Mouse (Mus musculus) forebrain, embryonic 12.5 days (tissue): Measurements from ENCODE around the gene Hlcs. TPM values are rescaled to one million over a fixed set of nuclear protein-coding genes. Genes with fewer than 3 reads are reported as not detected.

Experiments used
- ATAC-seq: fragments of 200-750 bp; cut with Nextera tagmentation; 2 replicates; pipeline ENCODE4 v1.8.0; 2017; ENCODE audit warnings: moderate TSS enrichment; ENCODE audit not compliant: low FRiP score
- H3K27ac ChIP-seq: fragments of 300-500 bp; sonication (generic); 2 replicates; pipeline ENCODE4 v1.5.1; 2016; ENCODE audit warnings: mild to moderate bottlenecking
- H3K27me3 ChIP-seq: fragments of 300-500 bp; sonication (generic); 2 replicates; pipeline ENCODE4 v1.6.1; 2016; ENCODE audit warnings: mild to moderate bottlenecking
- H3K36me3 ChIP-seq: fragments of 300-500 bp; sonication (generic); replicated peaks from 2 replicates; pipeline ENCODE4 v1.6.1; 2016; ENCODE audit warnings: mild to moderate bottlenecking
- H3K4me1 ChIP-seq: fragments of 300-500 bp; sonication (generic); 2 replicates; pipeline ENCODE4 v1.6.1; 2016
- H3K4me2 ChIP-seq: fragments of 300-500 bp; sonication (generic); 2 replicates; pipeline ENCODE4 v1.6.1; 2016; ENCODE audit warnings: mild to moderate bottlenecking, moderate library complexity
- H3K4me3 ChIP-seq: fragments of 300-500 bp; sonication (generic); replicated peaks from 2 replicates; pipeline ENCODE4 v1.5.1; 2016; ENCODE audit warnings: mild to moderate bottlenecking
- H3K9ac ChIP-seq: fragments of 300-500 bp; sonication (generic); 2 replicates; pipeline ENCODE4 v1.6.1; 2016; ENCODE audit warnings: mild to moderate bottlenecking
- H3K9me3 ChIP-seq: fragments of 300-500 bp; sonication (generic); 2 replicates; pipeline ENCODE4 v1.6.1; 2016
- WGBS: fragments of 180-500 bp; shearing (Covaris S2); methylation state at CpG from one replicate; pipeline ENCODE4 v1.1.7; 2016; 5-methylcytosine and 5-hydroxymethylcytosine counted together
- polyA plus RNA-seq: library from polyadenylated mRNA; unstranded; fragments of >200 nt; fragmentation: Nextera tagmentation; extraction: Ambion mirVana; gene quantifications from 2 replicates; pipeline ENCODE4 v1.2.1, GENCODE M21; 2016

Gene Hlcs
- polyA plus RNA-seq, 1 experiment from 2014 or later = 13.6 TPM

DNA sequence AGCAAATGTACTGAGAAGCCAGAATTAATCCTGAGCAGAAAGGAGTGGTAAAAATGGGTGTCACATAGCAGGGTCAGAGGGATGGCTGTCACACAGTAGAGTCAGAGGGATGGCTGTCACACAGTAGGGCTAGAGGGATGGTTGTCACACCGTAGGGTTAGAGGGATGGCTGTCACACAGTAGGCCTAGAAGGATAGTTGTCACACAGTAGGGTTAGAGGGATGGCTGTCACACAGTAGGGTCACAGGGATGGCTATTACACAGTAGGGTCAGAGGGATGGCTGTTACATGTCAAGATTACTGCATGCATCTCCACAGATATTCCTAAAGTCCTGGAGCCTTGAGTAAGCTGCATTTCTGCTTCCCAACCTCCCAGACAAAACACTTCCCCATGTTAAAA, 195.0 kb downstream of the Hlcs start:
- Histone ChIP-seq H3K4me2 (no peak overlapping the region), H3K4me1 (no peaks in the 10 kb centered on the region), H3K9ac (no peak overlapping the region), H3K9me3 (no peaks in the 10 kb centered on the region), H3K36me3 (no peaks in the 10 kb centered on the region), H3K27me3 (peaks cover 66% of the 10 kb centered on the region), H3K4me3 (no peak overlapping the region), H3K27ac (no peak overlapping the region)
- WGBS = 96% methylated on average over 1 of the region's 1 CpGs
- ATAC-seq = no peak

DNA sequence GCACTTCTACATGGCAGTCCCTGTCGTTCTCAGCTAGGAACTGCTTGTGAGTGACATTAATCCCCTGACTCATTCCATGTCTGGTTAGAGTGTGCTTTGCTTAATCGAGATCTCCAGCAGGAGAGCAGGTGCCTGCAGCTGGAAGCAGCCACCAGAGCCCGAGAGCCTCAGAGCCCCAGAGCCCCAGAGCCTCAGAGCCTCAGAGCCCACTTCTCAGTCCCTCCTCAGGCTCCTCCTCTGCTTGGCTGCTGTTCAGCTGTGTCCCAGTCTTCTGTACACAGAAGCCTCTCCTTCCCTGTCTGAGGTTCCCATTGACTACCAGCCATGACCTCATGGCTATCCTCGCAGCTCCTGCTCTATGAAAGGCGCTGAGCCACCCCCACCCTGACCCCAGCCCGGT, 196.0 kb downstream of the Hlcs start:
- ATAC-seq = no peak
- no peak overlapping the region for H3K4me2 ChIP-seq
- no peaks in the 10 kb centered on the region for H3K4me1 ChIP-seq
- no peaks in the 10 kb centered on the region for H3K9me3 ChIP-seq
- no peak overlapping the region for H3K4me3 ChIP-seq
- peaks cover 62% of the 10 kb centered on the region for H3K27me3 ChIP-seq
- H3K9ac ChIP-seq = no peak overlapping the region; the same call in 1 of the 2 replicates
- no peak overlapping the region for H3K27ac ChIP-seq
- no peaks in the 10 kb centered on the region for H3K36me3 ChIP-seq
- 59% methylated on average over 6 of the region's 6 CpGs for WGBS

DNA sequence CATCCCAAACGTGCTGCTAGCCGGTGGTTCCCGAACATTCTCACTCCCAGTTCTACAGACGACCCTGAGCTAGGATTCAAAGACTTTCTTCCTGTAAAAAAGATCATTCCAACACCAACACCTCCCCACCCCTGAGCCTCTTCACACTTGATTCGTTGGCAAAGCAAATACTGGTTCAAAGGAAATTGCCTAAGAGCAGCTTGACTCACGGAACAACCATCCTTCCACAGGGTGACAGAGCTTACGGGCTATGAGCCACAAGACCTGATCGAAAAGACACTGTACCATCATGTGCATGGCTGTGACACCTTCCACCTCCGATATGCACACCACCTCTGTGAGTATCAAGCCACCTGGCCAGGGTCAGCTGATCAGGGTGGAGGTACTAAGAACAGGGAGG, 198.7 kb downstream of the Hlcs start:
- no peaks in the 10 kb centered on the region for H3K9me3 ChIP-seq
- WGBS = 82% methylated on average over 9 of the region's 9 CpGs
- ATAC-seq = no peak
- no peak overlapping the region for H3K4me2 ChIP-seq
- no peak overlapping the region for H3K9ac ChIP-seq
- peaks cover 40% of the 10 kb centered on the region for H3K27me3 ChIP-seq
- H3K4me3 ChIP-seq = no peak overlapping the region
- no peak overlapping the region for H3K27ac ChIP-seq
- H3K36me3 ChIP-seq = no peaks in the 10 kb centered on the region
- H3K4me1 ChIP-seq = no peaks in the 10 kb centered on the region

DNA sequence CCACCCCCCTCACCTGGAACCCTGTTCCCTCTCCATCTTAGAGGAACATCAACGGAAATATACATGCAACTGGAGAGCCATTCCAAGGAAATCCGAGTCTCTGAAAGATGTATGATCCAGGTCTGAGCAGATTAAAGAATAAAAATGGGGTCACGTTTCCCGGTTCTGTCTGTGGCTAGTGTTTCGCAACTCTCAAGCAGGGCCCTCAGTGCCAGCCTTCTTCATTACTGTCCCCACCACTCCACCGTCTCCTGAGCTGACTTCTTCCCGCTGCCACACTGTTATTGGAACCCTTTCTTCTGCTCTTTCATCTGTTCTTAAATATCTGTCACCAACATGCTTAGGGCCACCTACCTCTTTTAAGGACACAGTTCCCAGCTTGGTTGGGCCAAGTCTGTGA, 200.2 kb downstream of the Hlcs start:
- no peak for ATAC-seq
- H3K27ac ChIP-seq = no peak overlapping the region
- H3K4me1 ChIP-seq = no peaks in the 10 kb centered on the region
- no peak overlapping the region for H3K9ac ChIP-seq
- 85% methylated on average over 7 of the region's 7 CpGs for WGBS
- peaks cover 36% of the 10 kb centered on the region; the same call in 1 of the 2 replicates for H3K27me3 ChIP-seq
- no peak overlapping the region for H3K4me2 ChIP-seq
- no peaks in the 10 kb centered on the region for H3K36me3 ChIP-seq
- H3K4me3 ChIP-seq = no peak overlapping the region
- no peaks in the 10 kb centered on the region for H3K9me3 ChIP-seq

DNA sequence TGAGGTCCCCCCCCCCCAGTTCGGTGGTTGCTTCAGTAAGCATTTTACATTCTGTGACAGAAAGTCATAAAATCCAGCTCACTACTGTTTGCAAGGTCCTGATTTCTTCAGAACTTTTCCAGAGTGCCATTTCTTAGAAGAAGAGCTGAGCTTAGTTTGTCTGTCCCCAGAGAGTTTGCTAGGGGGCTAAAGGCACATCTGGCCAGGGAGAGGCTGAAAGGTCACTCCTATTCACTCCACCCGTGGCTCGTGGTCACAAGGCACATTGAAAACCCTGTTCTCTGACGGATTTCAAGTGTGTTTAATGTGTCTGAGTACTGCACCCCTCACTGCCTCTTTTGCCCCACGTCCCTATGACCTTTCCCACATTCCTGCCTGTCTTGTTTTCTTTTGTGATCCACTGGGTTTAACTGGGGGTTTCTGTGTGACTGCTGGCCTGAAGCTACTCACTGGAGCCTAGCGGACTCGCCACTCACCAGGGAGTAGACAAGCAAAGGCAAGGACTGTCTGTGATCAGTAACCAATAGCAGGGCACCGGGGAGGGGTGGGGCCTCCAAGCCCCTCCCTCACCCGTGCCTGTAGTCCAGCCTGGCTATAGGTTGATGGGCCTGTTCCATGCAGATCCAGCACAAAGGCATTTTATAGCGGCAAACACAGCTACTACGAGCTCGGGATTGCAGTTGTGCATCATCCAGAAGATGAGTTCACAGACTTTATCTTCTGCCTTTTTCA, 215.5 kb downstream of the Hlcs start:
- H3K27ac ChIP-seq = no peak overlapping the region
- H3K9ac ChIP-seq = no peak overlapping the region
- H3K4me1 ChIP-seq = peaks cover 11% of the 10 kb centered on the region
- WGBS = 7% methylated on average over 12 of the region's 12 CpGs
- no peaks in the 10 kb centered on the region for H3K9me3 ChIP-seq
- ATAC-seq = peak; percentile 78
- H3K27me3 ChIP-seq = peaks cover 78% of the 10 kb centered on the region
- H3K36me3 ChIP-seq = no peaks in the 10 kb centered on the region
- no peak overlapping the region for H3K4me2 ChIP-seq
- no peak overlapping the region for H3K4me3 ChIP-seq

DNA sequence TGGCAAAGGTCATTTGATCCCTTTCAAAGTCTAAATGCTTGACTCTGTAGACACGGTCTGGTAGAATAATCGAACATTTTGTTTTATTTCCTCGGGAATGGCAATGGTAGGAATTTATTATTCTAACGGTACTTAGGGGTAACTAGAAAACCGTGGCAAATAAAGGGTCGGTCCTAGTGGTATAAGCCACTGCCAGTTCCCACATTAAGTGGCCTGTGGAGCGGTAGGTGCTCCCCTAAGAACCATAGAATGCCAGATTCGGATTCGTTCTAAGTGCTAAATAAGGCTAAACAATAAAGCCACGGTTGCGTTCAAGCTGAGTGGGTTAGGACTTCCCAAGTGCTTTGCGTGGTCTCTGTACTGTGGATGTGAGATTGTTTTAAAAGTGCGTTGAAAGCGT, 216.9 kb downstream of the Hlcs start:
- Histone ChIP-seq H3K4me2 (no peak overlapping the region), H3K27ac (no peak overlapping the region), H3K36me3 (no peaks in the 10 kb centered on the region), H3K27me3 (peaks cover 87% of the 10 kb centered on the region), H3K4me1 (peaks cover 11% of the 10 kb centered on the region), H3K9ac (no peak overlapping the region), H3K4me3 (no peak overlapping the region), H3K9me3 (no peaks in the 10 kb centered on the region)
- 2% methylated on average over 14 of the region's 14 CpGs for WGBS
- ATAC-seq = no peak

DNA sequence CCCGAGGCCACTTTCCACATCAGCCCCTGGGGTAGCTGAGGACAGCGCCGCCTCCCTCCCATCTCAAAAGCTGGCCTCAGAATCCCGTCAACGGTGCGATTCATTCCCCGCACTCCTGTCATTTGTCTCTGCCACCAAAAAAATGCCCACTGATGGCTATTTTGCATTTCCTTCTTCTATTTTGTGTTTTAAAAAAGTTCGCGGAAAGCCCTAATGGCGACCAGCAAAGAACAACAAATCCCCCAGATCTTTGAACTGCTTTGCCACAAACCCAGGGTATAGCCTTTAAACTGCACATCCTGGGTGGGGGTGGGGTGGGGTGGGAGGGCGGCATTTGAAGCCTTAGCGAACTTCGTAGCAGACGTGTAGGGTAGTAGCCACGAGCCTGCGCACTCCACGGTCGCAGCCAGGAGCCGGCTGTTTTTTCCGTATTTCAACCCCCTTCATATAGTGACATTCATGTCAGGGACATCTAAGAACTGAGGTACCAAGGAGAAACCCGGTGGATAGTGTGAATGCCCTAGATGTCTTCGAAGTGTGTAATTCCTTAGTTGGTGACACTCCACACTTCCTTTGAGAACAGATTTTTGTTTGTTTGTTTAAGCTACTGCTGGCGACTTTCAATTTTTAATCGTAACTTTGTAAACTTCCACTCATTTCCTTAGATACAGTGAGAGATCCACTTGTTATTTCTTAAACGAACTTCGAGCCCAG, 218.1 kb downstream of the Hlcs start:
- no peak overlapping the region for H3K27ac ChIP-seq
- ATAC-seq = no peak
- H3K27me3 ChIP-seq = peaks cover 91% of the 10 kb centered on the region
- 1% methylated on average over 26 of the region's 26 CpGs for WGBS
- H3K4me3 ChIP-seq = no peak overlapping the region
- no peaks in the 10 kb centered on the region for H3K36me3 ChIP-seq
- H3K4me2 ChIP-seq = no peak overlapping the region
- H3K9ac ChIP-seq = no peak overlapping the region
- H3K9me3 ChIP-seq = no peaks in the 10 kb centered on the region
- H3K4me1 ChIP-seq = peaks cover 11% of the 10 kb centered on the region

DNA sequence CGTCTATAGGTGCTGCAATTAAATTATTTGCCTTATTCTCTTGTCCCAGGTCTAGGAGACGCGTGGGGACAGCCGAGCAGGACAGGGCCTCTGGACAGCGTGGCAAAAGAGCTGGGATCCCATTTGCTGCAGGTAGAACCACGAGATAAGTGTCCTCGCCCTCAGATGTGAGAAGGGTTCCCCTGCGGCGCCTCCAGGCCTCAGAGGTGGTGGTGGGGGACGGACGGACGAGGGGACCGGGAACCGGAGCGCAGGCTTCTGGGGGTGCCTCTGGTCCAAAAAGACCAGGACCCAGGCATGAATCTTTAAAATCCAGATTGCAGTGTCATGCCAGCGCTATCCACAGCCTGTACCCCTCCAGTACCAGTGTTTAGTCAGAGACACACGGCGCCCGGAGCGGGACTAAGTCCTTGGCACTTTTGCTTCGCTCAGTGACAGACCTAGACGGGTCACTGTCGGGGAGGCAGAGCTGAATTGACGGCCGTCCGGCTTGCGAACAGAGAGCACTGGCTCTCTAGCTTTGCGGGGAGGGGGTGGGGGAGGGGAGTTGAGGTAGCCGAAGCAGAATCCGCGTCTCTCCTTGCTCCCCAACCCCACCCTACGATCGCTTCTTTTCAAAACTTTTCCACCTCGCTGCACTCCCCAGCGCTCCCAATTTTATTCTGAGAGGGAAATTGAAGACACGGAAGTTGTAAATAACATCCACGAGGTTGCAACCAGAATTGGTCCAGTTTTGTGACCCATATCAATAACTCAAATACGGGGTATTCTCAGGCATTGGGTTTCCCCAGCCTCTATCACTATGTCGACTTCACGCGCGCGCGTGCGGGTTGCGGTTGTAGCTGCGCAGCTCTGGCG, 218.9 kb downstream of the Hlcs start:
- WGBS = under 1% methylated on average over 48 of the region's 48 CpGs
- Histone ChIP-seq H3K9ac (no peak overlapping the region), H3K9me3 (no peaks in the 10 kb centered on the region), H3K4me3 (no peak overlapping the region), H3K4me1 (peaks cover 11% of the 10 kb centered on the region), H3K27me3 (peaks cover 92% of the 10 kb centered on the region), H3K4me2 (no peak overlapping the region), H3K27ac (no peak overlapping the region), H3K36me3 (no peaks in the 10 kb centered on the region)
- ATAC-seq = no peak

DNA sequence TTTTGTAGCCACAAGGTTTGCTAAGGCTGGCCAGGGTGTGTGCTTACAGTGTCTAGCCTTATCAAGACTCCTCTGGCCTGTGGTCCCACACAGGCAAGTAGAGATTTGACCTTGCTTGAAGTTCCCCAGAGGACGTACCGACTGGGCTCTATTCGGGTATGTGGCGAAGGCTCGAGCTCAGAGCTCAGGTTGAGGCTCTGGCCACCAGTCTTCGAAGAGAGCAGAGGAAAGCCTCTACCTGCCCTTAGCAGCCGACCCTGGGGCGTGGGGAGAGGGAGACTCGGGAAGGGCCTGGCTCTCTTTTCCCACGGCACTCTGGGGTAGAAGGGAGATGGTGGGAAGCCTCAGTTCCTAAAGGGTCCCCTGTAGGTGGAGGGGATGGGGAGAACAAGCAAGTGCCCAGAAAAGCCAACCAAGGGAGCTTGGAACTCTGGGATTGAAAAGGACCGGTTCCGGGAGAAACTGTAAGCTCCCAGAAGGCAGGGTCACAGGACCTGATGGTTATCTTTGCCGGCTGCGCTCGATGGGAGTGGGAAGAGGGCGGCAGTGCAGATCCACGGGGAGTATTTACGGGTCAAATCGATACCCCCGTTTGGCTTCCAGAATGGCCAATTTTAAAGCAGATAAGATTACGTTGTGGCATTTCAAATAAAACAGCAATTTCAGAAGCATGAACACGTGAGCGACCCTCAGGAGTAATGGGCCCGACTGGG, 220.1 kb downstream of the Hlcs start:
- Histone ChIP-seq H3K36me3 (no peaks in the 10 kb centered on the region), H3K9ac (no peak overlapping the region), H3K4me2 (no peak overlapping the region), H3K4me3 (no peak overlapping the region; the same call in 1 of the 2 replicates), H3K4me1 (peaks cover 11% of the 10 kb centered on the region), H3K27me3 (peaks cover 92% of the 10 kb centered on the region), H3K27ac (no peak overlapping the region), H3K9me3 (no peaks in the 10 kb centered on the region)
- WGBS = under 1% methylated on average over 24 of the region's 24 CpGs
- no peak for ATAC-seq

DNA sequence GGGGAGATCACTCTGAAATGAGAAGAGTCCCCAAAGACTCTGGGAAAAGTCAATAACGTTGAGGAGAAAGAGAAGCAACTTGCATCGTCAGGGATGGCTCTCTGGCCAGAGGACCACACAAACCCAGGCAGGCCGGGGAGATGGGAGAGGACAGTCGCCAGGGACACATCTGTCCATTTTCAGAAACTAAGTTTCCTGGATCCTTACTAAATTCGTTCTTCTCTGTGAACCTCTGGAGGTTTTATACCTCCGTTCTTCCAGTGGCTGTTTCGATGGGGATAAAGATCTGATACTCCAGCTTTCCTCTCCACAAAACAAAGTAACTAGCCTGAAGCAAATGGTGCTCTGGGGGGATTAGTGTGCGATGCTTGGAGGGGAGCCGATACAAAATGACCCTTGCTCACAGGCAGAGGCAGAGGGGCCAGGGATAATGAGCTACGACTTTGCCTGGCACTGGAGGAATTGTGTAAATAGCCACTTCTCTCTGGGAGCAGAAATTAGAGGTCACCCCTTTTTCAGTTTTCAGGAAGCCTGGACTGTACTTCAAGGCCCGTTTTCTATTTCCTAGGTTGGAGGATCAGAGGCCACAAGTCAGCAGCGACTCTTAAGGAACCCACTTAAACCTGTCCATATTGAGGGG, 220.7 kb downstream of the Hlcs start:
- H3K4me2 ChIP-seq = no peak overlapping the region
- no peaks in the 10 kb centered on the region for H3K9me3 ChIP-seq
- H3K36me3 ChIP-seq = no peaks in the 10 kb centered on the region
- under 1% methylated on average over 12 of the region's 12 CpGs for WGBS
- no peak overlapping the region for H3K4me3 ChIP-seq
- H3K27me3 ChIP-seq = peaks cover 92% of the 10 kb centered on the region
- H3K4me1 ChIP-seq = peaks cover 5% of the 10 kb centered on the region
- H3K9ac ChIP-seq = no peak overlapping the region
- no peak overlapping the region for H3K27ac ChIP-seq
- no peak for ATAC-seq

DNA sequence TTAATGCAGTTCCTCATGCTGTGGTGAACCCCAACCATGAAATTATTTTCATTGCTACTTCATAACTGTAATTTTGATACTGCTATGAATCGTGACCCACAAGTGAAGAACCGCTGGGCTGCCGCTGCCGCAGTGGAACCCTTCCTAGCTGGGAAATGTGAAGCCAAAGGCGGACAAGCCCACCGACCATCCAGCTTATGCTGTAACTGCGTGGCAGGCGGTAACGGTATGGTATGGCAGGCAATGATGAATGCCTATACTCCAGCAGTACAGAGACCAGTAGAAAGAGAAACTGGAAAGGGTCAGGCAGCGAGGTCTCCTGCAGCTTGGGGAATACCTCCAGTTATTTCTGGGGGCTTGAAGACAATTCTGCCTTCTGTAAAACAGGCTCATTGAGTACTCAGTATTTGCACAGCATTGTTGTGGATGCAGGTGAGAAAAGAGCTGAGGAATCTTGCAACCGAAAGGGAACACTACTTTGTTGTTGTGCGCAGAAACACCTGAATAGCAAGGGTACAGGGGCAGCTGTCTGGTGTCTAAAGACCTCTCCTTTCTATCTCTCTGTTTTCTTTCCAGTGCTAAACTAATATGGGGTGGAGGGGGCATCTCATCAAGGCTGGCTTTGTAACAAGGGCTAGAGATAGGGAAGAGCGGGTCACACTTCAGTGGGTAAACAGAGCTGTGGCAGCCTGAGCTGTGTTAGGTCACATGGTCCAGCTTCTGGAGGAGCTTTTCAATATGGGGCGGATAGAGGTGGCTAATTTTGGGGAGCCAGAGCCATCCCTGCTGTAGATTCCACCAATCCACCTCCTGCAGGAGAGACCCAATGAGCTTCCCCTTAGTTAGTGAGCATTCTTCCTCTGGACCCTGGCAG, 224.3 kb downstream of the Hlcs start:
- H3K9ac ChIP-seq = no peak overlapping the region
- no peaks in the 10 kb centered on the region for H3K9me3 ChIP-seq
- H3K27me3 ChIP-seq = peaks cover 99% of the 10 kb centered on the region
- H3K4me1 ChIP-seq = peaks cover 23% of the 10 kb centered on the region
- 5% methylated on average over 14 of the region's 14 CpGs for WGBS
- H3K27ac ChIP-seq = no peak overlapping the region
- no peak for ATAC-seq
- no peak overlapping the region for H3K4me2 ChIP-seq
- H3K4me3 ChIP-seq = no peak overlapping the region
- no peaks in the 10 kb centered on the region for H3K36me3 ChIP-seq
